Comparison of ENCODE assay signal across 8 mouse cellular contexts in genomic region chr8:71633981-71634667, GRCm38 (mm10). TPM values are rescaled to one million over a fixed set of nuclear protein-coding genes. Genes with fewer than 3 reads are reported as not detected.
DNase-seq lines count a peak whose midpoint lies in the region; ATAC-seq and TF ChIP-seq lines count a peak whose summit lies in the region.

No protein-coding gene starts in this region.

- 3% methylated on average over 26 of the region's 26 CpGs for WGBS in forebrain, embryonic 14.5 days
- 2% methylated on average over 26 of the region's 26 CpGs for WGBS in intestine, embryonic 14.5 days
- 3% methylated on average over 26 of the region's 26 CpGs for WGBS in liver, embryonic 15.5 days (ENCODE audit: insufficient replicate concordance)
- WGBS in neural tube, embryonic 12.5 days, result 3% methylated on average over 26 of the region's 26 CpGs

- H3K36me3 ChIP-seq in forebrain, embryonic 14.5 days (ENCODE audit: control insufficient read depth, insufficient read depth, low read length), result peaks cover 9% of the 10 kb centered on the region
- no peaks in the 10 kb centered on the region for H3K36me3 ChIP-seq in intestine, embryonic 14.5 days (ENCODE audit: control insufficient read depth, insufficient read depth, low read length)
- no peaks in the 10 kb centered on the region for H3K36me3 ChIP-seq in liver, embryonic 15.5 days (replicated peaks)
- H3K36me3 ChIP-seq in neural tube, embryonic 12.5 days, result peaks cover 2% of the 10 kb centered on the region; the same call in 1 of the 2 replicates

- H3K9me3 ChIP-seq in forebrain, embryonic 14.5 days (replicated peaks; ENCODE audit: control insufficient read depth, low read length), result no peaks in the 10 kb centered on the region; the same call in 1 of the 2 replicates
- H3K9me3 ChIP-seq in intestine, embryonic 14.5 days (ENCODE audit: control insufficient read depth, low read length), result no peaks in the 10 kb centered on the region
- no peaks in the 10 kb centered on the region for H3K9me3 ChIP-seq in liver, embryonic 15.5 days (replicated peaks)
- H3K9me3 ChIP-seq in neural tube, embryonic 12.5 days, result peaks cover 10% of the 10 kb centered on the region

- peaks cover 10% of the 10 kb centered on the region for H3K27me3 ChIP-seq in forebrain, embryonic 14.5 days (replicated peaks; ENCODE audit: control insufficient read depth, insufficient read depth, low read length)
- peaks cover 5% of the 10 kb centered on the region; the same call in 1 of the 2 replicates for H3K27me3 ChIP-seq in intestine, embryonic 14.5 days (replicated peaks; ENCODE audit: control insufficient read depth, insufficient read depth, low read length)
- peaks cover 65% of the 10 kb centered on the region for H3K27me3 ChIP-seq in liver, embryonic 15.5 days
- H3K27me3 ChIP-seq in neural tube, embryonic 12.5 days (replicated peaks), result peaks cover 64% of the 10 kb centered on the region

- no peak overlapping the region for H3K27ac ChIP-seq in forebrain, embryonic 14.5 days (ENCODE audit: low read depth, low read length)
- no peak overlapping the region for H3K27ac ChIP-seq in intestine, embryonic 14.5 days (ENCODE audit: low read depth)
- no peak overlapping the region for H3K27ac ChIP-seq in liver, embryonic 15.5 days (replicated peaks)
- H3K27ac ChIP-seq in neural tube, embryonic 12.5 days, result no peak overlapping the region
- H3K27ac ChIP-seq in layer of hippocampus, adult 2 months, result no peak overlapping the region

- ATAC-seq in forebrain, embryonic 14.5 days, result peak; percentile 61
- peak; percentile 40; the same call in 1 of the 2 replicates for ATAC-seq in intestine, embryonic 14.5 days (replicated peaks; ENCODE audit: low FRiP score, low TSS enrichment, low read depth)
- 0 out of 2 replicates have a peak, but pooled peaks have one; percentile 19 for ATAC-seq in liver, embryonic 15.5 days (ENCODE audit: insufficient read depth)
- 0 out of 2 replicates have a peak, but pooled peaks have one; percentile 17 for ATAC-seq in neural tube, embryonic 12.5 days (ENCODE audit: low FRiP score, low read depth)

- 0 out of 2 replicates have a peak overlapping the region, but pooled peaks have one; percentile 10 for H3K9ac ChIP-seq in forebrain, embryonic 14.5 days (ENCODE audit: low read length)
- H3K9ac ChIP-seq in intestine, embryonic 14.5 days (ENCODE audit: low read length), result no peak overlapping the region
- no peak overlapping the region for H3K9ac ChIP-seq in liver, embryonic 15.5 days
- no peak overlapping the region for H3K9ac ChIP-seq in neural tube, embryonic 12.5 days

- H3K4me2 ChIP-seq in forebrain, embryonic 14.5 days (ENCODE audit: low read length), result peak overlapping the region; percentile 30
- peak overlapping the region; percentile 32 for H3K4me2 ChIP-seq in intestine, embryonic 14.5 days (ENCODE audit: low read length)
- H3K4me2 ChIP-seq in liver, embryonic 15.5 days, result peak overlapping the region; percentile 29
- H3K4me2 ChIP-seq in neural tube, embryonic 12.5 days (replicated peaks), result peak overlapping the region; percentile 41

- no peak for TF ChIP-seq CTCF in layer of hippocampus, adult 2 months (conservative IDR thresholded peaks at IDR 0.05)

- peak; percentile 44 for DNase-seq in cerebellum, adult 9-10 months
- no peak for DNase-seq in cerebellum, adult 8-10 months
- peak; percentile 86 for DNase-seq in adrenal gland, adult 2 months
- DNase-seq in forebrain, embryonic 14.5 days (ENCODE audit: low spot score), result peak; percentile 76
- DNase-seq in intestine, embryonic 14.5 days (ENCODE audit: low spot score), result peak; percentile 83
- DNase-seq in layer of hippocampus, adult 2 months (ENCODE audit: low spot score in 2 of 2), result no peak

- H3K4me3 ChIP-seq in forebrain, embryonic 14.5 days (ENCODE audit: low read depth, low read length), result no peak overlapping the region
- H3K4me3 ChIP-seq in intestine, embryonic 14.5 days (ENCODE audit: low read depth, low read length), result 0 out of 2 replicates have a peak overlapping the region, but pooled peaks have one; percentile 0
- H3K4me3 ChIP-seq in liver, embryonic 15.5 days (replicated peaks), result no peak overlapping the region
- H3K4me3 ChIP-seq in neural tube, embryonic 12.5 days, result no peak overlapping the region
- no peak overlapping the region for H3K4me3 ChIP-seq in layer of hippocampus, adult 2 months

- H3K4me1 ChIP-seq in forebrain, embryonic 14.5 days (ENCODE audit: control insufficient read depth, insufficient read depth, low read length), result peaks cover 8% of the 10 kb centered on the region
- 0 out of 2 replicates have a peak, but pooled peaks cover 6% of the 10 kb centered on the region for H3K4me1 ChIP-seq in intestine, embryonic 14.5 days (replicated peaks; ENCODE audit: control insufficient read depth, insufficient read depth, low read length)
- H3K4me1 ChIP-seq in liver, embryonic 15.5 days (replicated peaks), result peaks cover 26% of the 10 kb centered on the region
- H3K4me1 ChIP-seq in neural tube, embryonic 12.5 days, result peaks cover 13% of the 10 kb centered on the region

RNA-seq across cellular contexts. Expression of gene Colgalt1, which starts 23.3 kb away (rescaled TPM):
- 10 to 100 TPM; 53.3 to 60.8 TPM for total RNA-seq in adrenal gland, adult 2 months (2021)
- 201 and 217 TPM in 2 replicates for polyA plus RNA-seq in adrenal gland, adult 2 months (2012; rRNA removed)
- 45.3 and 47.2 TPM in 2 replicates for polyA plus RNA-seq in forebrain, embryonic 14.5 days (2014; fragmentation: Nextera tagmentation; extraction: Ambion mirVana)
- 84.4 and 85.3 TPM in 2 replicates for polyA plus RNA-seq in intestine, embryonic 14.5 days (2014; fragmentation: Nextera tagmentation; extraction: Ambion mirVana)
- polyA plus RNA-seq in liver, embryonic 15.5 days (2015; fragmentation: Nextera tagmentation; extraction: Ambion mirVana), result 23.0 and 25.6 TPM in 2 replicates
- polyA plus RNA-seq in neural tube, embryonic 12.5 days (2016; fragmentation: Nextera tagmentation; extraction: Ambion mirVana), result 60.9 and 67.2 TPM in 2 replicates
- total RNA-seq in layer of hippocampus, adult 2 months (2021), result 10 to 100 TPM; 52.4 to 60.1 TPM

RNA-seq across cellular contexts. Expression of gene Fam129c, which starts 36.7 kb away (rescaled TPM):
- 1 to 10 TPM; 2.1 to 2.5 TPM for total RNA-seq in adrenal gland, adult 2 months (2021)
- polyA plus RNA-seq in adrenal gland, adult 2 months (2012; rRNA removed), result 2.0 and 2.5 TPM in 2 replicates
- polyA plus RNA-seq in forebrain, embryonic 14.5 days (2014; fragmentation: Nextera tagmentation; extraction: Ambion mirVana), result 4.1 and 4.5 TPM in 2 replicates
- polyA plus RNA-seq in intestine, embryonic 14.5 days (2014; fragmentation: Nextera tagmentation; extraction: Ambion mirVana), result 3.1 and 4.9 TPM in 2 replicates
- polyA plus RNA-seq in liver, embryonic 15.5 days (2015; fragmentation: Nextera tagmentation; extraction: Ambion mirVana), result 0.99 and 1.4 TPM in 2 replicates
- 4.9 and 6.1 TPM in 2 replicates for polyA plus RNA-seq in neural tube, embryonic 12.5 days (2016; fragmentation: Nextera tagmentation; extraction: Ambion mirVana)
- 1 to 10 TPM; 3.8 TPM for total RNA-seq in layer of hippocampus, adult 2 months (2021)

RNA-seq across cellular contexts. Expression of gene Unc13a, which starts 37.4 kb away (rescaled TPM):
- 10 to 100 TPM in 1 of 2 experiments, 1 to 10 TPM in 1; 6.0 to 10.5 TPM for total RNA-seq in adrenal gland, adult 2 months (2021)
- polyA plus RNA-seq in adrenal gland, adult 2 months (2012; rRNA removed), result 4.4 and 6.3 TPM in 2 replicates
- 13.9 and 16.7 TPM in 2 replicates for polyA plus RNA-seq in forebrain, embryonic 14.5 days (2014; fragmentation: Nextera tagmentation; extraction: Ambion mirVana)
- polyA plus RNA-seq in intestine, embryonic 14.5 days (2014; fragmentation: Nextera tagmentation; extraction: Ambion mirVana), result 1.6 and 2.4 TPM in 2 replicates
- polyA plus RNA-seq in liver, embryonic 15.5 days (2015; fragmentation: Nextera tagmentation; extraction: Ambion mirVana), result 0.16 and 0.20 TPM in 2 replicates
- 16.3 and 16.7 TPM in 2 replicates for polyA plus RNA-seq in neural tube, embryonic 12.5 days (2016; fragmentation: Nextera tagmentation; extraction: Ambion mirVana)
- 100 to 1,000 TPM; 263 to 264 TPM for total RNA-seq in layer of hippocampus, adult 2 months (2021)

RNA-seq across cellular contexts. Expression of gene Jak3, which starts 42.0 kb away (rescaled TPM):
- total RNA-seq in adrenal gland, adult 2 months (2021), result 10 to 100 TPM in 1 of 2 experiments, 1 to 10 TPM in 1; 9.4 to 19.0 TPM
- polyA plus RNA-seq in adrenal gland, adult 2 months (2012; rRNA removed), result 32.3 and 44.2 TPM in 2 replicates
- polyA plus RNA-seq in forebrain, embryonic 14.5 days (2014; fragmentation: Nextera tagmentation; extraction: Ambion mirVana), result 1.4 and 2.1 TPM in 2 replicates
- 4.1 and 4.5 TPM in 2 replicates for polyA plus RNA-seq in intestine, embryonic 14.5 days (2014; fragmentation: Nextera tagmentation; extraction: Ambion mirVana)
- polyA plus RNA-seq in liver, embryonic 15.5 days (2015; fragmentation: Nextera tagmentation; extraction: Ambion mirVana), result 6.4 and 6.9 TPM in 2 replicates
- 3.8 and 4.2 TPM in 2 replicates for polyA plus RNA-seq in neural tube, embryonic 12.5 days (2016; fragmentation: Nextera tagmentation; extraction: Ambion mirVana)
- total RNA-seq in layer of hippocampus, adult 2 months (2021), result 1 to 10 TPM; 5.3 TPM

RNA-seq across cellular contexts. Expression of gene Pgls, which starts 42.1 kb away (rescaled TPM):
- 100 to 1,000 TPM; 125 to 142 TPM for total RNA-seq in adrenal gland, adult 2 months (2021)
- 675 and 694 TPM in 2 replicates for polyA plus RNA-seq in adrenal gland, adult 2 months (2012; rRNA removed)
- polyA plus RNA-seq in forebrain, embryonic 14.5 days (2014; fragmentation: Nextera tagmentation; extraction: Ambion mirVana), result 233 and 279 TPM in 2 replicates
- 273 and 286 TPM in 2 replicates for polyA plus RNA-seq in intestine, embryonic 14.5 days (2014; fragmentation: Nextera tagmentation; extraction: Ambion mirVana)
- 90.7 and 92.8 TPM in 2 replicates for polyA plus RNA-seq in liver, embryonic 15.5 days (2015; fragmentation: Nextera tagmentation; extraction: Ambion mirVana)
- polyA plus RNA-seq in neural tube, embryonic 12.5 days (2016; fragmentation: Nextera tagmentation; extraction: Ambion mirVana), result 198 and 217 TPM in 2 replicates
- 10 to 100 TPM; 27.5 to 34.4 TPM for total RNA-seq in layer of hippocampus, adult 2 months (2021)

Comparison
In these comparisons a context has a peak if more than half of its experiments do, and no peak if none do; other contexts are left out.
1. DNase-seq: peak in cerebellum, adult 9-10 months (single experiment), adrenal gland, adult 2 months (single experiment), forebrain, embryonic 14.5 days (single experiment) and intestine, embryonic 14.5 days (single experiment); none in cerebellum, adult 8-10 months (single experiment) and layer of hippocampus, adult 2 months (0 of 2).
2. Peak in every context shown above with its lines, with median percentiles within 50 percentile points of each other: ATAC-seq and H3K4me2 ChIP-seq.